Mouse (Mus musculus): ENCODE data around the gene Ube2m. TPM values are rescaled to one million over a fixed set of nuclear protein-coding genes. Genes with fewer than 3 reads are reported as not detected.

Ube2m gene
- polyA plus RNA-seq, 1 experiment from 2014 or later, result 194 TPM

Other genes starting within 250 kb of the Ube2m start
- gene Zscan18, start 234.6 kb downstream of the Ube2m start, polyA plus RNA-seq (2014; fragmentation: Nextera tagmentation; extraction: Ambion mirVana), result 12.5 and 13.9 TPM in 2 replicates
- gene Zfp329, start 219.4 kb downstream of the Ube2m start, polyA plus RNA-seq (2014; fragmentation: Nextera tagmentation; extraction: Ambion mirVana), result 19.2 and 19.9 TPM in 2 replicates
- 29.4 and 32.7 TPM in 2 replicates for gene Zfp110, start 203.5 kb downstream of the Ube2m start, polyA plus RNA-seq (2014; fragmentation: Nextera tagmentation; extraction: Ambion mirVana)
- gene Zfp128, start 157.1 kb downstream of the Ube2m start, polyA plus RNA-seq (2014; fragmentation: Nextera tagmentation; extraction: Ambion mirVana), result 7.0 and 8.1 TPM in 2 replicates
- gene Zscan22, start 140.5 kb downstream of the Ube2m start, polyA plus RNA-seq (2014; fragmentation: Nextera tagmentation; extraction: Ambion mirVana), result 18.3 and 19.7 TPM in 2 replicates
- 910 and 930 TPM in 2 replicates for gene Rps5, start 116.0 kb downstream of the Ube2m start, polyA plus RNA-seq (2014; fragmentation: Nextera tagmentation; extraction: Ambion mirVana)
- gene Rnf225, start 110.9 kb downstream of the Ube2m start, polyA plus RNA-seq (2014; fragmentation: Nextera tagmentation; extraction: Ambion mirVana), result 0.61 and 0.66 TPM in 2 replicates
- gene Zfp324, start 72.4 kb downstream of the Ube2m start, polyA plus RNA-seq (2014; fragmentation: Nextera tagmentation; extraction: Ambion mirVana), result 9.8 and 10.3 TPM in 2 replicates
- gene Zfp446, start 60.4 kb downstream of the Ube2m start, polyA plus RNA-seq (2014; fragmentation: Nextera tagmentation; extraction: Ambion mirVana), result 7.1 and 8.2 TPM in 2 replicates
- gene Slc27a5, start 40.1 kb downstream of the Ube2m start, polyA plus RNA-seq (2014; fragmentation: Nextera tagmentation; extraction: Ambion mirVana), result not detected in 2 replicates
- 512 and 523 TPM in 2 replicates for gene Trim28, start 39.2 kb downstream of the Ube2m start, polyA plus RNA-seq (2014; fragmentation: Nextera tagmentation; extraction: Ambion mirVana)
- gene Zbtb45, start 28.2 kb downstream of the Ube2m start, polyA plus RNA-seq (2014; fragmentation: Nextera tagmentation; extraction: Ambion mirVana), result 30.7 and 33.5 TPM in 2 replicates
- gene Chmp2a, start 3.5 kb downstream of the Ube2m start, polyA plus RNA-seq (2014; fragmentation: Nextera tagmentation; extraction: Ambion mirVana), result 120 and 126 TPM in 2 replicates
- 1.7 and 2.2 TPM in 2 replicates for gene Mzf1, start 16.5 kb upstream of the Ube2m start, polyA plus RNA-seq (2014; fragmentation: Nextera tagmentation; extraction: Ambion mirVana)
- gene Vmn1r85, start 56.9 kb upstream of the Ube2m start, polyA plus RNA-seq (2014; fragmentation: Nextera tagmentation; extraction: Ambion mirVana), result not detected in 2 replicates
- not detected in 2 replicates for gene Vmn1r86, start 81.6 kb upstream of the Ube2m start, polyA plus RNA-seq (2014; fragmentation: Nextera tagmentation; extraction: Ambion mirVana)
- gene Vmn1r87, start 101.9 kb upstream of the Ube2m start, polyA plus RNA-seq (2014; fragmentation: Nextera tagmentation; extraction: Ambion mirVana), result not detected in 2 replicates
- not detected in 2 replicates for gene Vmn1r88, start 121.3 kb upstream of the Ube2m start, polyA plus RNA-seq (2014; fragmentation: Nextera tagmentation; extraction: Ambion mirVana)
- gene Vmn1r89, start 174.7 kb upstream of the Ube2m start, polyA plus RNA-seq (2014; fragmentation: Nextera tagmentation; extraction: Ambion mirVana), result not detected in 2 replicates
- 121 and 126 TPM in 2 replicates for gene Lig1, start 239.0 kb upstream of the Ube2m start, polyA plus RNA-seq (2014; fragmentation: Nextera tagmentation; extraction: Ambion mirVana)
- 4.7 and 9.0 TPM in 2 replicates for gene Zswim9, start 240.4 kb upstream of the Ube2m start, polyA plus RNA-seq (2014; fragmentation: Nextera tagmentation; extraction: Ambion mirVana)